Mouse (Mus musculus) liver, embryonic 14.5 days (tissue): ENCODE results near the gene Adam22.

Experiments
- CTCF ChIP-seq: IDR thresholded peaks from 2 replicates; pipeline ENCODE4 v1.5.1; 2016; ENCODE audit warnings: antibody characterized with exemption, low read depth, control low read depth
- EP300 ChIP-seq: IDR thresholded peaks from 2 replicates; pipeline ENCODE4 v1.6.1; 2016; ENCODE audit warnings: antibody characterized with exemption, low read depth

GRCm38 (mm10) chr5:8227073-8227472 is 140.9 kb downstream of the Adam22 start:
- TF ChIP-seq CTCF (no peak), EP300 (no peak)
